Mouse (Mus musculus): ENCODE data around the gene C1qtnf6. TPM values are rescaled to one million over a fixed set of nuclear protein-coding genes. Genes with fewer than 3 reads are reported as not detected.

Gene C1qtnf6
- polyA plus RNA-seq, 1 experiment from 2014 or later: 21.5 TPM

GRCm38 (mm10) chr15:78547415-78548335 is 16.5 kb upstream of the C1qtnf6 start:
- DNase-seq (ENCODE audit: low spot score) (peak; percentile 84), ATAC-seq (peak; percentile 88)
- Histone ChIP-seq H3K4me2 (replicated peaks; ENCODE audit: low read depth, low read length) (no peak overlapping the region), H3K36me3 (ENCODE audit: insufficient read depth, low read length) (no peaks in the 10 kb centered on the region), H3K4me3 (ENCODE audit: low read depth, low read length) (no peak overlapping the region), H3K27ac (ENCODE audit: low read length) (peak overlapping the region; percentile 33; the same call in 1 of the 2 replicates), H3K4me1 (ENCODE audit: insufficient read depth, low read depth, low read length) (no peaks in the 10 kb centered on the region), H3K9ac (replicated peaks; ENCODE audit: low read depth) (no peak overlapping the region), H3K9me3 (ENCODE audit: low read length) (no peaks in the 10 kb centered on the region), H3K27me3 (replicated peaks; ENCODE audit: insufficient read depth, low read length) (0 out of 2 replicates have a peak, but pooled peaks cover 8% of the 10 kb centered on the region)
- 17% methylated on average over 5 of the region's 5 CpGs for WGBS
- peak; percentile 63 for TF ChIP-seq CTCF (IDR thresholded peaks at IDR 0.05)
- TF ChIP-seq EP300 (IDR thresholded peaks at IDR 0.05): peak; percentile 62

GRCm38 (mm10) chr15:78546060-78546459 is 14.8 kb upstream of the C1qtnf6 start:
- Histone ChIP-seq H3K9ac (replicated peaks; ENCODE audit: low read depth) (no peak overlapping the region), H3K4me3 (ENCODE audit: low read depth, low read length) (no peak overlapping the region), H3K27ac (ENCODE audit: low read length) (no peak overlapping the region), H3K4me1 (ENCODE audit: insufficient read depth, low read depth, low read length) (no peaks in the 10 kb centered on the region), H3K9me3 (ENCODE audit: low read length) (no peaks in the 10 kb centered on the region), H3K4me2 (replicated peaks; ENCODE audit: low read depth, low read length) (no peak overlapping the region), H3K36me3 (ENCODE audit: insufficient read depth, low read length) (no peaks in the 10 kb centered on the region), H3K27me3 (replicated peaks; ENCODE audit: insufficient read depth, low read length) (0 out of 2 replicates have a peak, but pooled peaks cover 8% of the 10 kb centered on the region)
- no peak for TF ChIP-seq EP300 (IDR thresholded peaks at IDR 0.05)
- TF ChIP-seq CTCF (IDR thresholded peaks at IDR 0.05): no peak
- ATAC-seq (no peak), DNase-seq (ENCODE audit: low spot score) (no peak)
- 71% methylated on average over 4 of the region's 4 CpGs for WGBS

- H3K4me2 ChIP-seq (replicated peaks; ENCODE audit: low read depth, low read length): no peak within 1 kb of the TSS
- no peak within 1 kb of the TSS for H3K9ac ChIP-seq (replicated peaks; ENCODE audit: low read depth)
- no peaks in the 10 kb centered on the region for H3K4me1 ChIP-seq (ENCODE audit: insufficient read depth, low read depth, low read length)
- DNase-seq (ENCODE audit: low spot score) (no peak), ATAC-seq (no peak)
- H3K4me3 ChIP-seq (ENCODE audit: low read depth, low read length): no peak within 1 kb of the TSS
- H3K36me3 ChIP-seq (ENCODE audit: insufficient read depth, low read length): no peaks in the 10 kb centered on the region
- WGBS: 7% methylated on average over 14 of the region's 14 CpGs
- TF ChIP-seq CTCF (IDR thresholded peaks at IDR 0.05): no peak
- TF ChIP-seq EP300 (IDR thresholded peaks at IDR 0.05): no peak
- no peaks in the 10 kb centered on the region for H3K9me3 ChIP-seq (ENCODE audit: low read length)
- 0 out of 2 replicates have a peak, but pooled peaks cover 8% of the 10 kb centered on the region for H3K27me3 ChIP-seq (replicated peaks; ENCODE audit: insufficient read depth, low read length)
- no peak within 1 kb of the TSS for H3K27ac ChIP-seq (ENCODE audit: low read length)
Measured at GRCm38 (mm10) chr15:78544561-78545001, 13.4 kb upstream of the C1qtnf6 start, which contains the start of gene Sstr3. Gene Sstr3 (minus strand): TSS chr15:78544685.

GRCm38 (mm10) chr15:78544041-78544440 is 12.8 kb upstream of the C1qtnf6 start:
- Histone ChIP-seq H3K27me3 (replicated peaks; ENCODE audit: insufficient read depth, low read length) (0 out of 2 replicates have a peak, but pooled peaks cover 8% of the 10 kb centered on the region), H3K4me3 (ENCODE audit: low read depth, low read length) (no peak overlapping the region), H3K4me2 (replicated peaks; ENCODE audit: low read depth, low read length) (no peak overlapping the region), H3K4me1 (ENCODE audit: insufficient read depth, low read depth, low read length) (no peaks in the 10 kb centered on the region), H3K36me3 (ENCODE audit: insufficient read depth, low read length) (no peaks in the 10 kb centered on the region), H3K27ac (ENCODE audit: low read length) (no peak overlapping the region), H3K9ac (replicated peaks; ENCODE audit: low read depth) (no peak overlapping the region), H3K9me3 (ENCODE audit: low read length) (no peaks in the 10 kb centered on the region)
- ATAC-seq: no peak
- WGBS: 60% methylated on average over 15 of the region's 15 CpGs
- TF ChIP-seq CTCF (IDR thresholded peaks at IDR 0.05) (no peak), EP300 (IDR thresholded peaks at IDR 0.05) (no peak)
- no peak for DNase-seq (ENCODE audit: low spot score)

- TF ChIP-seq EP300 (IDR thresholded peaks at IDR 0.05) (no peak), CTCF (IDR thresholded peaks at IDR 0.05) (no peak)
- DNase-seq (ENCODE audit: low spot score): no peak
- no peak overlapping the region for H3K9ac ChIP-seq (replicated peaks; ENCODE audit: low read depth)
Measured at GRCm38 (mm10) chr15:78542767-78543303, 11.6 kb upstream of the C1qtnf6 start.

GRCm38 (mm10) chr15:78542098-78542766 is 11.0 kb upstream of the C1qtnf6 start:
- Histone ChIP-seq H3K9ac (replicated peaks; ENCODE audit: low read depth) (no peak overlapping the region), H3K4me1 (ENCODE audit: insufficient read depth, low read depth, low read length) (no peaks in the 10 kb centered on the region), H3K4me2 (replicated peaks; ENCODE audit: low read depth, low read length) (no peak overlapping the region), H3K27ac (ENCODE audit: low read length) (no peak overlapping the region), H3K36me3 (ENCODE audit: insufficient read depth, low read length) (no peaks in the 10 kb centered on the region), H3K27me3 (replicated peaks; ENCODE audit: insufficient read depth, low read length) (0 out of 2 replicates have a peak, but pooled peaks cover 8% of the 10 kb centered on the region), H3K4me3 (ENCODE audit: low read depth, low read length) (no peak overlapping the region), H3K9me3 (ENCODE audit: low read length) (no peaks in the 10 kb centered on the region)
- WGBS: 58% methylated on average over 3 of the region's 3 CpGs
- ATAC-seq (peak; percentile 69), DNase-seq (ENCODE audit: low spot score) (peak; percentile 44)
- TF ChIP-seq EP300 (IDR thresholded peaks at IDR 0.05) (no peak), CTCF (IDR thresholded peaks at IDR 0.05) (no peak)

More at GRCm38 (mm10) chr15:78542767-78543303, 11.6 kb upstream of the C1qtnf6 start:
- Histone ChIP-seq H3K4me1 (ENCODE audit: insufficient read depth, low read depth, low read length) (no peaks in the 10 kb centered on the region), H3K27ac (ENCODE audit: low read length) (no peak overlapping the region), H3K4me3 (ENCODE audit: low read depth, low read length) (no peak overlapping the region), H3K36me3 (ENCODE audit: insufficient read depth, low read length) (no peaks in the 10 kb centered on the region), H3K27me3 (replicated peaks; ENCODE audit: insufficient read depth, low read length) (0 out of 2 replicates have a peak, but pooled peaks cover 8% of the 10 kb centered on the region), H3K4me2 (replicated peaks; ENCODE audit: low read depth, low read length) (no peak overlapping the region), H3K9me3 (ENCODE audit: low read length) (no peaks in the 10 kb centered on the region)
- no peak for ATAC-seq
- WGBS: 62% methylated on average over 7 of the region's 7 CpGs

Measured in lung, postnatal 0 days (tissue).